Mouse (Mus musculus) stomach, postnatal 0 days (tissue): ENCODE measurements around the gene Vps13a. TPM values are rescaled to one million over a fixed set of nuclear protein-coding genes. Genes with fewer than 3 reads are reported as not detected.

Experiments
- ATAC-seq: fragments of 200-750 bp; cut with Nextera tagmentation; 2 replicates; pipeline ENCODE4 v1.8.0; 2017; ENCODE audit not compliant: low FRiP score, low TSS enrichment
- DNase-seq: peaks from one replicate; pipeline ENCODE4 v3.0.0-alpha.2; 2016; ENCODE audit warnings: low spot score
- H3K27ac ChIP-seq: fragments of 300-500 bp; sonication (generic); replicated peaks from 2 replicates; pipeline ENCODE4 v1.5.1; 2014; ENCODE audit warnings: mild to moderate bottlenecking, control low read depth
- H3K27me3 ChIP-seq: fragments of 300-500 bp; sonication (generic); 2 replicates; pipeline ENCODE4 v1.6.1; 2014; ENCODE audit warnings: low read length; ENCODE audit not compliant: control insufficient read depth, insufficient read depth
- H3K36me3 ChIP-seq: fragments of 300-500 bp; sonication (generic); 2 replicates; pipeline ENCODE4 v1.6.1; 2014; ENCODE audit warnings: low read length, mixed read lengths; ENCODE audit not compliant: control insufficient read depth, insufficient read depth
- H3K4me1 ChIP-seq: fragments of 300-500 bp; sonication (generic); replicated peaks from 2 replicates; pipeline ENCODE4 v1.6.1; 2014; ENCODE audit warnings: antibody characterized with exemption; ENCODE audit not compliant: control insufficient read depth, insufficient read depth
- H3K4me2 ChIP-seq: fragments of 300-500 bp; sonication (generic); replicated peaks from 2 replicates; pipeline ENCODE4 v1.6.1; 2014; ENCODE audit warnings: low read depth, mild to moderate bottlenecking, control low read depth, moderate library complexity
- H3K4me3 ChIP-seq: fragments of 300-500 bp; sonication (generic); 2 replicates; pipeline ENCODE4 v1.5.1; 2014; ENCODE audit warnings: low read depth, low read length, control low read depth
- H3K9ac ChIP-seq: fragments of 300-500 bp; sonication (generic); 2 replicates; pipeline ENCODE4 v1.6.1; 2014; ENCODE audit warnings: mild to moderate bottlenecking, low read length, control low read depth, mixed read lengths
- H3K9me3 ChIP-seq: fragments of 300-500 bp; sonication (generic); 2 replicates; pipeline ENCODE4 v1.6.1; 2016; ENCODE audit warnings: low read length; ENCODE audit not compliant: control insufficient read depth
- CTCF ChIP-seq: IDR thresholded peaks from 2 replicates; pipeline ENCODE4 v1.5.1; 2016; ENCODE audit warnings: antibody characterized with exemption, low read depth, mild to moderate bottlenecking, moderate library complexity
- EP300 ChIP-seq: optimal IDR thresholded peaks from 2 replicates; pipeline ENCODE3; 2016; ENCODE audit warnings: antibody characterized with exemption
- whole genome bisulfite sequencing: fragments of 180-500 bp; shearing (Covaris S2); extraction: QIAGEN DNeasy Blood & Tissue Kit; methylation state at CpG from one replicate; pipeline ENCODE4 v1.1.7; 2014; 5-methylcytosine and 5-hydroxymethylcytosine counted together
- polyA plus RNA-seq: library from polyadenylated mRNA; unstranded; fragments of >200 nt; fragmentation: Nextera tagmentation; extraction: Ambion mirVana; gene quantifications from 2 replicates; pipeline ENCODE4 v1.2.1, GENCODE M21; 2015

The Vps13a gene
- polyA plus RNA-seq, 1 experiment from 2014 or later = 6.2 TPM

DNA sequence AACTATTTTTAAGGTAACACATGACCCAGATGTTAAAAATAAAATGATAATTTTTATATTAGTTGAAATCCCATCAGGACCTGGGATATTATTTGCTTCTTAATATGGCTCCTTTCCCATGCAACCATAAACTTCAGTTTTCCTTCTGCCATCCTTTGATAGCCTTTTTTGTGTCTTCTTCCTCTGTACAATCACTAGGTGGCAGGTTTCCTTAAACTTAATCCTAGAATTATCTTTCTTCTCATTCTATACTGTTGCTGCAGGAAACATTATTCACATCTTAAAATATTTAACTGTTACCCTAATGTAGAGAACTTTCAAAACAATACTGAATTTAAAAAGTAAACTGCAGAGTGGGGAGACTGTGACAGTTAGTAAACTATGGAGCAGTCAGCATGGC lies 24.9 kb downstream of the Vps13a start:
- Histone ChIP-seq H3K36me3 (no peaks in the 10 kb centered on the region; the same call in 1 of the 2 replicates), H3K4me2 (no peak overlapping the region), H3K27ac (no peak overlapping the region), H3K9ac (no peak overlapping the region), H3K4me3 (no peak overlapping the region), H3K27me3 (no peaks in the 10 kb centered on the region), H3K4me1 (no peaks in the 10 kb centered on the region), H3K9me3 (no peaks in the 10 kb centered on the region)
- no peak for ATAC-seq
- DNase-seq = no peak
- TF ChIP-seq CTCF (peak; percentile 38; the same call in 1 of the 2 replicates), EP300 (no peak)

GRCm38 (mm10) chr19:16755226-16755625 lies 25.5 kb downstream of the Vps13a start:
- TF ChIP-seq EP300 (no peak), CTCF (no peak)
- H3K27ac ChIP-seq = no peak overlapping the region
- no peaks in the 10 kb centered on the region for H3K27me3 ChIP-seq
- no peak for ATAC-seq
- H3K4me2 ChIP-seq = no peak overlapping the region
- H3K4me3 ChIP-seq = no peak overlapping the region
- no peaks in the 10 kb centered on the region; the same call in 1 of the 2 replicates for H3K36me3 ChIP-seq
- WGBS = 86% methylated on average over 7 of the region's 7 CpGs
- H3K4me1 ChIP-seq = no peaks in the 10 kb centered on the region
- H3K9ac ChIP-seq = no peak overlapping the region
- no peak for DNase-seq
- no peaks in the 10 kb centered on the region for H3K9me3 ChIP-seq

- Histone ChIP-seq H3K4me1 (no peaks in the 10 kb centered on the region), H3K27me3 (no peaks in the 10 kb centered on the region), H3K9me3 (no peaks in the 10 kb centered on the region), H3K9ac (no peak overlapping the region), H3K4me3 (no peak overlapping the region), H3K36me3 (no peaks in the 10 kb centered on the region; the same call in 1 of the 2 replicates), H3K27ac (no peak overlapping the region), H3K4me2 (no peak overlapping the region)
- TF ChIP-seq CTCF (no peak), EP300 (no peak)
- no peak for ATAC-seq
- 58% methylated on average over 3 of the region's 3 CpGs for WGBS
- no peak for DNase-seq
Observed at GRCm38 (mm10) chr19:16753151-16753550, 27.6 kb downstream of the Vps13a start.

GRCm38 (mm10) chr19:16736854-16737253 lies 43.9 kb downstream of the Vps13a start:
- H3K4me1 ChIP-seq = no peaks in the 10 kb centered on the region
- no peaks in the 10 kb centered on the region for H3K9me3 ChIP-seq
- 86% methylated on average over 4 of the region's 4 CpGs for WGBS
- no peak overlapping the region for H3K9ac ChIP-seq
- no peak for DNase-seq
- TF ChIP-seq CTCF (no peak), EP300 (no peak)
- no peak overlapping the region for H3K4me2 ChIP-seq
- no peak for ATAC-seq
- H3K27me3 ChIP-seq = no peaks in the 10 kb centered on the region
- no peak overlapping the region for H3K27ac ChIP-seq
- peaks cover 2% of the 10 kb centered on the region; the same call in 1 of the 2 replicates for H3K36me3 ChIP-seq
- no peak overlapping the region for H3K4me3 ChIP-seq

GRCm38 (mm10) chr19:16728729-16729128 lies 52.0 kb downstream of the Vps13a start:
- H3K4me2 ChIP-seq = no peak overlapping the region
- TF ChIP-seq CTCF = peak; percentile 62
- TF ChIP-seq EP300 = no peak
- no peak overlapping the region for H3K27ac ChIP-seq
- ATAC-seq (no peak), DNase-seq (no peak)
- WGBS = 25% methylated on average over 2 of the region's 2 CpGs
- H3K4me3 ChIP-seq = no peak overlapping the region
- no peaks in the 10 kb centered on the region for H3K9me3 ChIP-seq
- no peak overlapping the region for H3K9ac ChIP-seq
- H3K27me3 ChIP-seq = no peaks in the 10 kb centered on the region
- H3K4me1 ChIP-seq = no peaks in the 10 kb centered on the region
- no peaks in the 10 kb centered on the region for H3K36me3 ChIP-seq

DNA sequence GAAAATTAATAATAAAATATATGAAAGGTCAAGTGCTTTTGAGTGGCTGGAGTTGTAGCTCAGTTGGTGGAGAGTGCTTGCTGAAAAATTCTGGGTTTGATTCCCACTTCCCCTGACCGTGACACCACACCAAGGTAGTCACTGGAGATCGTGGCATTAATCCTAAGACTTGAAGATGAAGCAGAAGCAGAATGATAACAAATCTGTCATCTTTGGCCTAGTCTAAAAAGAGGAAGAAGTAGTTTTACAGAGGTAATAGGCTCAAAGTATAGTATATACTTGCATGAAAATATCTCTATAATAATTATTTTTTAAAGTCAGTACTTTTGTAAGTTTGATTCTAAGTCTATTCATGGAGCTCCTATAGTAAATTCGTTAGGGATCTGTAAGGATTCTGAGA lies 65.5 kb downstream of the Vps13a start:
- H3K27ac ChIP-seq = no peak overlapping the region
- H3K9me3 ChIP-seq = no peaks in the 10 kb centered on the region
- 89% methylated on average over 3 of the region's 3 CpGs for WGBS
- H3K4me3 ChIP-seq = no peak overlapping the region
- no peak for ATAC-seq
- H3K36me3 ChIP-seq = no peaks in the 10 kb centered on the region
- no peak for DNase-seq
- H3K9ac ChIP-seq = no peak overlapping the region
- H3K27me3 ChIP-seq = no peaks in the 10 kb centered on the region
- no peak overlapping the region for H3K4me2 ChIP-seq
- H3K4me1 ChIP-seq = no peaks in the 10 kb centered on the region
- TF ChIP-seq EP300 = no peak
- TF ChIP-seq CTCF = no peak
